Mouse (Mus musculus): Measurements from ENCODE around the gene Pnlip. TPM values are rescaled to one million over a fixed set of nuclear protein-coding genes. Genes with fewer than 3 reads are reported as not detected.

Gene Pnlip
- polyA plus RNA-seq (2012; rRNA removed), result 0.13 and 2.5 TPM in 2 replicates

- DNase-seq (ENCODE audit: low read depth), result no peak
These were observed at the start of gene Pnlip for GRCm38 (mm10) chr19:58652198-58652597. Gene Pnlip (plus strand): TSS chr19:58652498.

- no peak for DNase-seq (ENCODE audit: low read depth)
These were observed 42.6 kb upstream of the Pnlip start for GRCm38 (mm10) chr19:58609716-58610115.

GRCm38 (mm10) chr19:58612745-58613144 is 39.6 kb upstream of the Pnlip start:
- no peak for DNase-seq (ENCODE audit: low read depth)

- DNase-seq (ENCODE audit: low read depth), result no peak
These were observed 35.7 kb upstream of the Pnlip start for GRCm38 (mm10) chr19:58616606-58617005.

GRCm38 (mm10) chr19:58620661-58621060 is 31.6 kb upstream of the Pnlip start:
- no peak for DNase-seq (ENCODE audit: low read depth)

- DNase-seq (ENCODE audit: low read depth), result no peak
These were observed 30.7 kb upstream of the Pnlip start for GRCm38 (mm10) chr19:58621646-58622045.

- no peak for DNase-seq (ENCODE audit: low read depth)
These were observed 27.5 kb upstream of the Pnlip start for GRCm38 (mm10) chr19:58624799-58625198.

GRCm38 (mm10) chr19:58625254-58625947 is 26.9 kb upstream of the Pnlip start:
- no peak for DNase-seq (ENCODE audit: low read depth)

- no peak for DNase-seq (ENCODE audit: low read depth)
These were observed 24.6 kb upstream of the Pnlip start for GRCm38 (mm10) chr19:58627406-58628337.

- no peak for DNase-seq (ENCODE audit: low read depth)
These were observed 22.9 kb upstream of the Pnlip start for GRCm38 (mm10) chr19:58629351-58629773.

GRCm38 (mm10) chr19:58650036-58650435 is 2.3 kb upstream of the Pnlip start:
- no peak for DNase-seq (ENCODE audit: low read depth)

GRCm38 (mm10) chr19:58662098-58662497 is 9.8 kb downstream of the Pnlip start:
- DNase-seq (ENCODE audit: low read depth), result no peak

- DNase-seq (ENCODE audit: low read depth), result no peak
These were observed 11.0 kb downstream of the Pnlip start for GRCm38 (mm10) chr19:58663317-58663716.

GRCm38 (mm10) chr19:58664901-58665300 is 12.6 kb downstream of the Pnlip start:
- DNase-seq (ENCODE audit: low read depth), result no peak

- no peak for DNase-seq (ENCODE audit: low read depth)
These were observed 22.3 kb downstream of the Pnlip start for GRCm38 (mm10) chr19:58674644-58675043.

- DNase-seq (ENCODE audit: low read depth), result no peak
These were observed 24.8 kb downstream of the Pnlip start for GRCm38 (mm10) chr19:58677117-58677516.

GRCm38 (mm10) chr19:58688933-58689332 is 36.6 kb downstream of the Pnlip start:
- DNase-seq (ENCODE audit: low read depth), result no peak

- no peak for DNase-seq (ENCODE audit: low read depth)
These were observed 43.0 kb downstream of the Pnlip start for GRCm38 (mm10) chr19:58695314-58695713.

GRCm38 (mm10) chr19:58696235-58696634 is 43.9 kb downstream of the Pnlip start:
- no peak for DNase-seq (ENCODE audit: low read depth)

GRCm38 (mm10) chr19:58704556-58704955 is 52.3 kb downstream of the Pnlip start:
- DNase-seq (ENCODE audit: low read depth), result peak; percentile 22

- no peak for DNase-seq (ENCODE audit: low read depth)
These were observed 56.3 kb downstream of the Pnlip start for GRCm38 (mm10) chr19:58708611-58709010.

GRCm38 (mm10) chr19:58717925-58718324 is 65.6 kb downstream of the Pnlip start:
- DNase-seq (ENCODE audit: low read depth), result no peak

GRCm38 (mm10) chr19:58720439-58720838 is 68.1 kb downstream of the Pnlip start:
- DNase-seq (ENCODE audit: low read depth), result no peak
